Mouse (Mus musculus) adrenal gland, adult 2 months (tissue): ENCODE measurements around the gene Iqschfp. TPM values are rescaled to one million over a fixed set of nuclear protein-coding genes. Genes with fewer than 3 reads are reported as not detected.

ENCODE experiments used
- DNase-seq: peaks from one replicate; pipeline ENCODE4 v3.0.0; 2021
- polyA plus RNA-seq: library from polyadenylated mRNA; depleted of rRNA; stranded (reverse); fragments of >200 nt; gene quantifications from 2 replicates; pipeline ENCODE4 v1.2.3, GENCODE M21; 2012
- total RNA-seq, 2 experiments: library from RNA; stranded (reverse); gene quantifications; 2 replicates each; pipeline ENCODE4 v1.2.3; 2021

Iqschfp gene
- total and polyA plus RNA-seq, 3 experiments: not detected

GRCm38 (mm10) chr3:68493586-68494295 lies 601.7 kb downstream of the Iqschfp start:
- DNase-seq: peak; percentile 91

DNA sequence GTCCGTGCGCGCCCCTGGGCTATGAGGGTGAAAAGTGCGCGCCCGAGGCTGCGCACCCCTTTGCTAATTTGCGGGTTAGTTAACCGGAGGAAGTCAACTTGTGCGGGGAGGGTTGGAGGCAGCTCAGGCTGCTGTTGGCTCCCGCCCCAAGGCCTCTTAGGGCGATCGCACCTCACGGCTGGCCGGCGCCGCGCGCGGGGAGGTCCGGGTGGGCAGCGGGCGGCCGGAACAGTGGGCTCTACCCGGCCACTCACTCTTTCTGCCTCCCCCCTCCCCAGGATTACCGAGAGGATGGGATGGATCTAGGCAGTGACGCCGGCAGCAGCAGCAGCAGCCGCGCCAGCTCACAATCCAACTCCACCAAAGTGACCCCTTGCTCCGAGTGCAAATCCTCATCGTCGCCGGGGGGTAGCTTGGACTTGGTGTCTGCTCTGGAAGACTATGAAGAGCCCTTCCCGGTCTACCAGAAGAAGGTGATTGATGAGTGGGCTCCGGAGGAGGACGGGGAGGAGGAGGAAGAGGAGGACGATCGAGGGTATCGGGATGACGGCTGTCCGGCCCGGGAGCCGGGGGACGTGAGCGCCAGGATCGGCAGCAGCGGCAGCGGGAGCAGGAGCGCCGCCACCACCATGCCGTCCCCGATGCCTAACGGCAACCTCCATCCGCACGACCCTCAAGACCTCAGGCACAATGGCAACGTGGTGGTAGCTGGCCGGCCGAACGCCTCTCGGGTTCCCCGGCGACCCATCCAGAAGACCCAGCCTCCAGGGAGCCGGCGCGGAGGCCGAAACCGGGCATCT lies 602.5 kb downstream of the Iqschfp start:
- DNase-seq: peak; percentile 66

DNA sequence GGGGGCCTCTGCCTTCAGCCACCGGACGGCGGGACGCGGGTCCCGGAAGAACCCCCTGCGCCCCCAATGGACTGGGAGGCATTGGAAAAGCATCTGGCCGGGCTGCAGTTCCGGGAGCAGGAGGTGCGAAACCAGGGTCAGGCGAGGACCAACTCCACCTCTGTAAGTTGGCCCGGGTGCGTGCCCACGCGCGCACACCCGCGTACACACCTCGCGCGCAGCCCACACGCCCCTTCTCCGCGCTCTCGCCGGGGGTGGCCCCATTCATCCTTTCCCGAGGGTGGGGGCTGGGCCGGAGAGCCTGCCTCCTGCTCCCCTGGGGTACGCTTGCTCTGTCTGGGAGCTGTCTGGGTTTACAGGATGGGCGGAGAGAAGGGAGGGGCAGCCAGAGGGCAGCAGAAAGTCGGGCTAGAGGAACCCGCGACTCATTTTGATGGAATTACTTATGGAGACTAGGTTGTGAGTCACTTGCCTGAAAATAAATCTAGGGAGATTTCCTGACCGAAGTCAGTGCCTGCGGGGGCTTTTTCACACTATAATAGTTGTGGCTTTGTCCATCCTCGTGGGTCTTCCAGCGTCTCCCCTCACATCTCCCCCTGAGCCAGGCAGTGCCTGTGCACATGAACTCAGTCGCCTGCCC lies 603.2 kb downstream of the Iqschfp start:
- peak; percentile 78 for DNase-seq

- DNase-seq: peak; percentile 27
These were observed 603.8 kb downstream of the Iqschfp start for GRCm38 (mm10) chr3:68495736-68496242.

GRCm38 (mm10) chr3:68496513-68496912 lies 604.5 kb downstream of the Iqschfp start:
- no peak for DNase-seq

- no peak for DNase-seq
These were observed 607.6 kb downstream of the Iqschfp start for GRCm38 (mm10) chr3:68499532-68500152.

GRCm38 (mm10) chr3:68504838-68505237 lies 612.8 kb downstream of the Iqschfp start:
- DNase-seq: no peak

- DNase-seq: peak; percentile 17
These were observed 614.8 kb downstream of the Iqschfp start for GRCm38 (mm10) chr3:68506769-68507318.

GRCm38 (mm10) chr3:68508629-68509028 lies 616.6 kb downstream of the Iqschfp start:
- peak; percentile 89 for DNase-seq

- DNase-seq: no peak
These were observed 618.8 kb downstream of the Iqschfp start for GRCm38 (mm10) chr3:68510872-68511271.

GRCm38 (mm10) chr3:68511744-68512143 lies 619.7 kb downstream of the Iqschfp start:
- DNase-seq: no peak

DNA sequence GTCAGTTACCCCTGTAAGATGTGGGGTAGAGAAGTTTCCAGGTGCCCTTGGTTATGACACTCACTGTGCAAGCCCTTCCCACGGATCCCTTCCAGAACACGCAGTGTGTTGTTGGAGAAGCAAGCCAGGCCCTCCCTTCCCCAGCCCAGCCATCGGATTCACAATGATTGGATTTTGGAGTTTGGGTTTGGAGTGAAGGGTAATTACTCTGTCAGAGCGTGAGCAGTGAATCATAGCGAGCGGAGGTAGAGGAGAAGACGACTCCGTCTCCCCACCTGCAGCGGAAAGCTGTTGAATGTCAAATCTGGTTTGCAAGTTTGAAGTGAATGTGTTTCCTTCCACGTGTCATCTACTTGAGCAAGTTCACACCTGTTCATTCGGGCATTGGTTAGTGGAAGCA lies 620.3 kb downstream of the Iqschfp start:
- DNase-seq: no peak

DNA sequence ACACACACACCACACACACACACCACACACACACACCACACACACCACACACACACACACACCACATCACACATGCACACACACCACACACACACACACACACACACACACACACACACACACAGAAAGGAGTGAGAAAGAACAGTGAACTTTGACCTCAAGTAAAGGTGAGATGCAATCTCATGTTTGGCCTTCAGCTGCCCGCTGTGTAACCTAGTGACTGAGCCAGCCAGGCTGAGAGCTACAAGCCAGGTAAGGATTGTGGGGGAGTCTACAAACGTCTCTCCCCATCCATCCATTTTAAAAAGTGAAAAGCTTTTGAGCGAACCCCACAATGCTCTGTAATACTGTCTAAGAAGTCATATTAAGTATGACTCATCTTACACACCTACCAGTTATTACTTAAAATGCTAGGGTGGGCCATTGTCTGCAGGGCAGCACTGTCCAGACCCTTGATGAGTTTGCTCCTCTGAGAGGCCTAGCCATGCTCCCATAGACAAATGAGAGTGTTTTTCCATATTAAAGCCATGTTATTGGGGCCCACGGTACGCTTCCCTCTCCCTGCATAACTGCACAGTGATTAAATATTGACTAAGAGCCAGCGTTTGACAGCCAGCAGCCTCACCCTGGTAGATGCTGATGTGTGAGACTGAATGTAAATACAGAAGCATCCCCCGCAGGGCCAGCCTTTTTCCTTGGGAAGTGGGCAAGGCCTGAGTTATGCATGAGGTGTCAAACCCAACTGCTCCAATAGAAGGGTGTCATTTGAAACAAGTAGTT lies 621.5 kb downstream of the Iqschfp start:
- DNase-seq: no peak

DNA sequence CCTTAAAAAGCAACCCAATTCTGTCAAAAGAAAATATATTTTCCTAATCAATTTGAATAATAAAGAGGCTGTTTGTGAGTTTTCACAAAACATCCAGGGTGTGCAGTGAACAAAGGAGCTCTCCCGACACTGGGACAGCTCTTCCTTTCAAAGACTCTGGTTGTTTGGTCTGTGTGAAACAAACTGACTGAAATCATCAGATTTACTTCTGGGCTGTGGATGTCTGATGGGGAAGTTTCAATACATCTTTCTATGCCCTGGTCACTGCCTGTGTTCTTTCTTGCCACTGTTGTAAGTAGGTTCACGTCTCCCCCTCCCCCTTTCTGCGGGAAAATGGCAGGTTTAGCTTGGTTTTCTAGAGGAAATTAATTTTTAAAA lies 622.1 kb downstream of the Iqschfp start:
- no peak for DNase-seq

DNA sequence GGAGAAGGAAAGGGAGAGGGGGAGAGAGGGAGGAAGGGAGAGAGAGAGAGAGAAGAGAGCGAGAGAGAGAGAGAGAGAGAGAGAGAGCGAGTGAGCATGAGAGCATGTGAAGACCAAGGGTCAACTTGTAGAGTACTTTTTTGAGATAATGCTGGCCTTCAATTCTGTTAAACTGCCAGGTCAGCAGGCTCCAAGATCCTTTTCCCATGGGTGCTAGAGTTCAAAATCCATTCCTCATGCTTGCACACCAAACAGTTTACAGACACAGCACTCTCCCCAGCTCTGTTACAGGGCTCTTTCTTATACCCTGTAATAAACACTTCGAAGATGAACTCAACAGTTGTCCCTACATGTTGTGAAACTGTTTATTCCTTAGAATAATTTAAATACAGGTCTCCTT lies 622.7 kb downstream of the Iqschfp start:
- DNase-seq: no peak

GRCm38 (mm10) chr3:68516393-68517081 lies 624.5 kb downstream of the Iqschfp start:
- DNase-seq: no peak

- DNase-seq: no peak
These were observed 625.2 kb downstream of the Iqschfp start for GRCm38 (mm10) chr3:68517236-68517635.

- DNase-seq: no peak
These were observed 626.0 kb downstream of the Iqschfp start for GRCm38 (mm10) chr3:68518041-68518440.

DNA sequence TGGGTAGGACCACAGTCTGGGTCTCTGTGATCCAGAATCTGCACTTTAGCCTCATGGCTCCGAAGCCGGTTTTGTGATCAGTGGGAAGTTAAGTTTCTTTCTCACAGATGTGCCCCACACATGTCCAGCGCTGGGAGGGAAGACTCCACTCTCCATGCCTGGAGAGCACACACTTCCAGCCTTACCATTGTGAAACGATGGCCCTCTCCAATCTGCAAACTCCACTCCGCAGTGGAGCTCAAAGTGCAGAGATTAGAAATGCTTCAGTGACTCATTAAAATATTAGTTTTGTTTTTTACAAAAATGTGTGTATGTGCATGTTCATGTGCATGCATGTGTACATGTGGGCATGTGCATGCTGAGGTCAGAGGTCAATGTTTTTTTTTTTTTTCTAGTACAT lies 626.6 kb downstream of the Iqschfp start:
- DNase-seq: no peak

GRCm38 (mm10) chr3:68525361-68525878 lies 633.4 kb downstream of the Iqschfp start:
- no peak for DNase-seq
